Mouse (Mus musculus): ENCODE measurements at regions not wholly inside any gene's neighbourhood (a gene's known extent, or its start where the extent isn't known, plus 50 kb on each side); places are given as distances from the start of the nearest gene placed in this dataset.

GRCm38 (mm10) chr17:81261957-81262356 is 179.6 kb upstream of the Gm11096 start:
- no peak overlapping the region for H3K27ac ChIP-seq (ENCODE audit: control insufficient read depth, low read depth, low read length)
- H3K79me2 ChIP-seq (ENCODE audit: control insufficient read depth, insufficient read depth, low read length, poor library complexity): no peaks in the 10 kb centered on the region
- no peak for DNase-seq (ENCODE audit: low read depth, low spot score)
- no peak overlapping the region for H3K4me3 ChIP-seq (ENCODE audit: control insufficient read depth in 1 of 2, insufficient read depth in 1 of 2, low read depth in 2 of 2, low read length in 2 of 2)
- no peaks in the 10 kb centered on the region for H3K4me1 ChIP-seq (ENCODE audit: control insufficient read depth in 1 of 2, insufficient read depth in 2 of 2, low read length in 2 of 2)
- no peaks in the 10 kb centered on the region for H3K27me3 ChIP-seq (ENCODE audit: control insufficient read depth in 1 of 2, insufficient read depth in 2 of 2, low read length in 2 of 2)
- H3K9ac ChIP-seq (ENCODE audit: control insufficient read depth, low read depth, low read length, poor library complexity, severe bottlenecking): no peak overlapping the region
- TF ChIP-seq ZMIZ1 (IDR thresholded peaks at IDR 0.05; ENCODE audit: low read depth, low read length): no peak
- no peak for TF ChIP-seq JUND (IDR thresholded peaks at IDR 0.05; ENCODE audit: low read depth, low read length)
- TF ChIP-seq CHD1 (IDR thresholded peaks at IDR 0.05; ENCODE audit: low read depth, low read length): no peak
- no peak for TF ChIP-seq MAX (IDR thresholded peaks at IDR 0.05; ENCODE audit: low read length)
- no peak for TF ChIP-seq SIN3A (IDR thresholded peaks at IDR 0.05; ENCODE audit: low read length)
- no peak for TF ChIP-seq MXI1 (IDR thresholded peaks at IDR 0.05; ENCODE audit: low read depth, low read length)
- no peak for TF ChIP-seq E2F4 (IDR thresholded peaks at IDR 0.05; ENCODE audit: borderline replicate concordance, low read depth, low read length)
- no peaks in the 10 kb centered on the region for H3K36me3 ChIP-seq (ENCODE audit: control insufficient read depth in 1 of 2, insufficient read depth in 2 of 2, low read length in 2 of 2)
- no peaks in the 10 kb centered on the region for H3K9me3 ChIP-seq (replicated peaks; ENCODE audit: insufficient read depth, low read length)

- Histone ChIP-seq H3K4me1 (ENCODE audit: control insufficient read depth in 1 of 2, insufficient read depth in 2 of 2, low read length in 2 of 2) (no peaks in the 10 kb centered on the region), H3K4me3 (ENCODE audit: control insufficient read depth in 1 of 2, insufficient read depth in 1 of 2, low read depth in 2 of 2, low read length in 2 of 2) (no peak overlapping the region), H3K36me3 (ENCODE audit: control insufficient read depth in 1 of 2, insufficient read depth in 2 of 2, low read length in 2 of 2) (no peaks in the 10 kb centered on the region), H3K9ac (ENCODE audit: control insufficient read depth, low read depth, low read length, poor library complexity, severe bottlenecking) (no peak overlapping the region), H3K79me2 (ENCODE audit: control insufficient read depth, insufficient read depth, low read length, poor library complexity) (no peaks in the 10 kb centered on the region), H3K27me3 (ENCODE audit: control insufficient read depth in 1 of 2, insufficient read depth in 2 of 2, low read length in 2 of 2) (no peaks in the 10 kb centered on the region), H3K27ac (ENCODE audit: control insufficient read depth, low read depth, low read length) (no peak overlapping the region), H3K9me3 (replicated peaks; ENCODE audit: insufficient read depth, low read length) (no peaks in the 10 kb centered on the region)
- no peak for DNase-seq (ENCODE audit: low read depth, low spot score)
- TF ChIP-seq TBP (IDR thresholded peaks at IDR 0.05; ENCODE audit: low read depth, low read length) (no peak), CHD1 (IDR thresholded peaks at IDR 0.05; ENCODE audit: low read depth, low read length) (no peak), POLR2AphosphoS5 (IDR thresholded peaks at IDR 0.05; ENCODE audit: borderline replicate concordance, low read depth, low read length) (no peak), MAZ (IDR thresholded peaks at IDR 0.05; ENCODE audit: low read depth, low read length) (no peak), BHLHE40 (IDR thresholded peaks at IDR 0.05; ENCODE audit: borderline replicate concordance, low read depth, low read length) (no peak), KAT2A (conservative IDR thresholded peaks at IDR 0.05; ENCODE audit: low read depth, low read length) (no peak), GABPA (IDR thresholded peaks at IDR 0.05; ENCODE audit: low read depth, low read length) (no peak), RCOR1 (IDR thresholded peaks at IDR 0.05; ENCODE audit: low read depth, low read length) (no peak), TAL1 (IDR thresholded peaks at IDR 0.05; ENCODE audit: low read length) (no peak), ELF1 (IDR thresholded peaks at IDR 0.05; ENCODE audit: low read depth, low read length) (no peak), UBTF (IDR thresholded peaks at IDR 0.05; ENCODE audit: borderline replicate concordance, insufficient read depth, low read depth, low read length) (no peak), E2F4 (IDR thresholded peaks at IDR 0.05; ENCODE audit: borderline replicate concordance, low read depth, low read length) (no peak), CHD2 (IDR thresholded peaks at IDR 0.05; ENCODE audit: low read length) (no peak)
Observed at GRCm38 (mm10) chr17:81260036-81260435, 181.5 kb upstream of the Gm11096 start.
